In the genomic region with DNA sequence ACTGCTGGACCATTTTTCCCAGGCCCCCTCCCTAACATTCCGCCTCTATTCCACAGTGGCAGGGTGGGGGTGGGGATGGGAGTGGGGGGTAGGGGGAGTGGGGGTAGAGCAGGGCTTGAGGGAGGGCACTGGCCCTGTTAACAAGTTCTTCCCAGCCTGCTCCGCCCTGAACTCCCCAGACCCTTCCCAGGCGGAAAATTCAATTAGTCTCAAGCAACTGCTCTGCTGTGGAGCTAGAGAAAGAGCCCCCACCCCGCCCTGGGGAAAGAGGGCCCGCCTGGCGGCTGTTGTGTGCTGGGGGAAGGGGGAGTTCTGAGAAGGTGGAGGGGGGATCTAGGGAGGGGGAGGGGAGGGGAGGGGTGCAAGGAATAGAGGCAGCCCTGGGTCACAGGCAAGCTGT, we compare ENCODE assay signal across 10 mouse cellular contexts. TPM values are rescaled to one million over a fixed set of nuclear protein-coding genes. Genes with fewer than 3 reads are reported as not detected.
DNase-seq lines count a peak whose midpoint lies in the region; ATAC-seq and TF ChIP-seq lines count a peak whose summit lies in the region.
"Had no signal": no experiment of that assay in that cellular context is flagged by ENCODE, and none has a peak within 500 bp of the region (broad histone marks: within the 10 kb centered on the region; RNA-seq: fewer than 3 reads in every experiment).

No protein-coding gene starts in this region.

- TF ChIP-seq CTCF in intestine, postnatal 0 days (IDR thresholded peaks at IDR 0.05; ENCODE audit: low read depth), result no peak

- 29% methylated on average over 6 of the region's 6 CpGs for WGBS in intestine, embryonic 14.5 days
- WGBS in intestine, postnatal 0 days, result 48% methylated on average over 6 of the region's 6 CpGs
- WGBS in forebrain, embryonic 14.5 days, result 2% methylated on average over 6 of the region's 6 CpGs
- WGBS in limb, embryonic 15.5 days, result 22% methylated on average over 6 of the region's 6 CpGs
- WGBS in stomach, embryonic 14.5 days, result 21% methylated on average over 6 of the region's 6 CpGs

- no peak overlapping the region for H3K4me3 ChIP-seq in intestine, embryonic 14.5 days (ENCODE audit: low read depth, low read length)
- no peak overlapping the region for H3K4me3 ChIP-seq in intestine, postnatal 0 days (ENCODE audit: low read depth, low read length)
- H3K4me3 ChIP-seq in forebrain, embryonic 14.5 days (ENCODE audit: low read depth, low read length), result no peak overlapping the region
- H3K4me3 ChIP-seq in limb, embryonic 15.5 days, result no peak overlapping the region
- H3K4me3 ChIP-seq in stomach, embryonic 14.5 days (ENCODE audit: low read depth, low read length), result no peak overlapping the region
- H3K4me3 ChIP-seq: megakaryocyte, embryonic 14.5 days had no signal

- peak; percentile 18; the same call in 1 of the 2 replicates for ATAC-seq in intestine, embryonic 14.5 days (replicated peaks; ENCODE audit: low FRiP score, low TSS enrichment, low read depth)
- ATAC-seq in intestine, postnatal 0 days, result no peak
- peak; percentile 48 for ATAC-seq in forebrain, embryonic 14.5 days
- peak; percentile 18; the same call in 1 of the 2 replicates for ATAC-seq in limb, embryonic 15.5 days (ENCODE audit: insufficient number of reproducible peaks, low FRiP score, low TSS enrichment, low read depth)
- peak; percentile 35; the same call in 1 of the 2 replicates for ATAC-seq in stomach, embryonic 14.5 days (ENCODE audit: insufficient number of reproducible peaks, insufficient read depth, low FRiP score, low read depth)

- no peak overlapping the region for H3K9ac ChIP-seq in intestine, embryonic 14.5 days (ENCODE audit: low read length)
- no peak overlapping the region for H3K9ac ChIP-seq in intestine, postnatal 0 days (ENCODE audit: low read depth, low read length)
- peak overlapping the region; percentile 21; the same call in 1 of the 2 replicates for H3K9ac ChIP-seq in forebrain, embryonic 14.5 days (ENCODE audit: low read length)
- no peak overlapping the region for H3K9ac ChIP-seq in limb, embryonic 15.5 days
- H3K9ac ChIP-seq in stomach, embryonic 14.5 days (replicated peaks; ENCODE audit: low read depth, low read length), result no peak overlapping the region

- peaks cover 29% of the 10 kb centered on the region; the same call in 1 of the 2 replicates for H3K4me1 ChIP-seq in intestine, embryonic 14.5 days (replicated peaks; ENCODE audit: control insufficient read depth, insufficient read depth, low read length)
- no peaks in the 10 kb centered on the region for H3K4me1 ChIP-seq in intestine, postnatal 0 days (replicated peaks; ENCODE audit: control insufficient read depth, insufficient read depth, low read length)
- peaks cover 32% of the 10 kb centered on the region for H3K4me1 ChIP-seq in forebrain, embryonic 14.5 days (ENCODE audit: control insufficient read depth, insufficient read depth, low read length)
- peaks cover 52% of the 10 kb centered on the region for H3K4me1 ChIP-seq in limb, embryonic 15.5 days
- H3K4me1 ChIP-seq in stomach, embryonic 14.5 days (ENCODE audit: control insufficient read depth, insufficient read depth, low read length), result peaks cover 40% of the 10 kb centered on the region

- DNase-seq in intestine, embryonic 14.5 days (ENCODE audit: low spot score), result no peak
- peak; percentile 74 for DNase-seq in forebrain, embryonic 14.5 days (ENCODE audit: low spot score)
- no peak for DNase-seq in right cerebral cortex, postnatal 14 days
- DNase-seq in kidney, postnatal 14 days, result no peak
- DNase-seq in kidney, adult 9 months, result no peak
- DNase-seq: heart, postnatal 14 days had no signal

- no peaks in the 10 kb centered on the region for H3K27me3 ChIP-seq in intestine, embryonic 14.5 days (replicated peaks; ENCODE audit: control insufficient read depth, insufficient read depth, low read length)
- no peaks in the 10 kb centered on the region for H3K27me3 ChIP-seq in intestine, postnatal 0 days (replicated peaks; ENCODE audit: control insufficient read depth, insufficient read depth, low read length)
- no peaks in the 10 kb centered on the region for H3K27me3 ChIP-seq in forebrain, embryonic 14.5 days (replicated peaks; ENCODE audit: control insufficient read depth, insufficient read depth, low read length)
- no peaks in the 10 kb centered on the region for H3K27me3 ChIP-seq in limb, embryonic 15.5 days
- H3K27me3 ChIP-seq in stomach, embryonic 14.5 days (ENCODE audit: control insufficient read depth, insufficient read depth, low read length), result no peaks in the 10 kb centered on the region

- H3K4me2 ChIP-seq in intestine, embryonic 14.5 days (ENCODE audit: low read length), result no peak overlapping the region
- no peak overlapping the region for H3K4me2 ChIP-seq in intestine, postnatal 0 days (replicated peaks; ENCODE audit: low read depth)
- H3K4me2 ChIP-seq in forebrain, embryonic 14.5 days (ENCODE audit: low read length), result no peak overlapping the region
- no peak overlapping the region for H3K4me2 ChIP-seq in limb, embryonic 15.5 days
- no peak overlapping the region for H3K4me2 ChIP-seq in stomach, embryonic 14.5 days (replicated peaks; ENCODE audit: low read depth, low read length)

- H3K36me3 ChIP-seq in intestine, embryonic 14.5 days (ENCODE audit: control insufficient read depth, insufficient read depth, low read length), result no peaks in the 10 kb centered on the region
- no peaks in the 10 kb centered on the region for H3K36me3 ChIP-seq in intestine, postnatal 0 days (ENCODE audit: control insufficient read depth, insufficient read depth)
- no peaks in the 10 kb centered on the region for H3K36me3 ChIP-seq in forebrain, embryonic 14.5 days (ENCODE audit: control insufficient read depth, insufficient read depth, low read length)
- no peaks in the 10 kb centered on the region for H3K36me3 ChIP-seq in limb, embryonic 15.5 days
- H3K36me3 ChIP-seq in stomach, embryonic 14.5 days (ENCODE audit: control insufficient read depth, insufficient read depth, low read length), result no peaks in the 10 kb centered on the region

- H3K9me3 ChIP-seq in intestine, embryonic 14.5 days (ENCODE audit: control insufficient read depth, low read length), result no peaks in the 10 kb centered on the region
- no peaks in the 10 kb centered on the region for H3K9me3 ChIP-seq in intestine, postnatal 0 days (ENCODE audit: control insufficient read depth)
- H3K9me3 ChIP-seq in forebrain, embryonic 14.5 days (replicated peaks; ENCODE audit: control insufficient read depth, low read length), result no peaks in the 10 kb centered on the region
- no peaks in the 10 kb centered on the region for H3K9me3 ChIP-seq in limb, embryonic 15.5 days
- no peaks in the 10 kb centered on the region for H3K9me3 ChIP-seq in stomach, embryonic 14.5 days (ENCODE audit: control insufficient read depth, low read depth, low read length)

- no peak overlapping the region for H3K27ac ChIP-seq in intestine, embryonic 14.5 days (ENCODE audit: low read depth)
- no peak overlapping the region for H3K27ac ChIP-seq in intestine, postnatal 0 days (ENCODE audit: low read depth, low read length)
- peak overlapping the region; percentile 63; the same call in 1 of the 2 replicates for H3K27ac ChIP-seq in forebrain, embryonic 14.5 days (ENCODE audit: low read depth, low read length)
- H3K27ac ChIP-seq in limb, embryonic 15.5 days, result peak overlapping the region; percentile 23
- H3K27ac ChIP-seq in stomach, embryonic 14.5 days (ENCODE audit: low read length), result no peak overlapping the region

RNA-seq across cellular contexts. Expression of a gene that starts 14.9 kb away (rescaled TPM):
- polyA plus RNA-seq in intestine, embryonic 14.5 days (2014; fragmentation: Nextera tagmentation; extraction: Ambion mirVana), result 0.54 TPM in 1 of 2 replicates, not detected in the other
- 1.1 and 1.5 TPM in 2 replicates for polyA plus RNA-seq in intestine, postnatal 0 days (2015; fragmentation: Nextera tagmentation; extraction: Ambion mirVana)
- 0.38 TPM in 1 of 2 replicates, not detected in the other for polyA plus RNA-seq in forebrain, embryonic 14.5 days (2014; fragmentation: Nextera tagmentation; extraction: Ambion mirVana)
- polyA plus RNA-seq in limb, embryonic 15.5 days (2015; fragmentation: Nextera tagmentation; extraction: Ambion mirVana), result 0.31 TPM in 1 of 2 replicates, not detected in the other
- polyA plus RNA-seq in stomach, embryonic 14.5 days (2014; fragmentation: Nextera tagmentation; extraction: Ambion mirVana), result 0.74 TPM in 1 of 2 replicates, not detected in the other

RNA-seq across cellular contexts. Expression of a gene that starts 27.3 kb away (rescaled TPM):
- polyA plus RNA-seq in intestine, embryonic 14.5 days (2014; fragmentation: Nextera tagmentation; extraction: Ambion mirVana), result 12.6 and 15.4 TPM in 2 replicates
- 7.1 and 7.3 TPM in 2 replicates for polyA plus RNA-seq in intestine, postnatal 0 days (2015; fragmentation: Nextera tagmentation; extraction: Ambion mirVana)
- polyA plus RNA-seq in forebrain, embryonic 14.5 days (2014; fragmentation: Nextera tagmentation; extraction: Ambion mirVana), result 30.9 TPM in 2 replicates
- 16.9 and 19.7 TPM in 2 replicates for polyA plus RNA-seq in limb, embryonic 15.5 days (2015; fragmentation: Nextera tagmentation; extraction: Ambion mirVana)
- 22.4 and 25.8 TPM in 2 replicates for polyA plus RNA-seq in stomach, embryonic 14.5 days (2014; fragmentation: Nextera tagmentation; extraction: Ambion mirVana)

Comparison
In these comparisons a context has a peak if more than half of its experiments do, and no peak if none do; other contexts are left out.
1. H3K27ac ChIP-seq: peak in forebrain, embryonic 14.5 days (single experiment) and limb, embryonic 15.5 days (single experiment); none in intestine, embryonic 14.5 days (single experiment), intestine, postnatal 0 days (single experiment) and stomach, embryonic 14.5 days (single experiment).